Mouse (Mus musculus) erythroblast, embryonic 14.5 days (primary cell): Measurements from ENCODE around the gene Vma21.

ENCODE experiments used
- GATA1 ChIP-seq: IDR thresholded peaks from 2 replicates; pipeline ENCODE4 v1.6.1; 2012; ENCODE audit warnings: low read length, inconsistent platforms, mixed read lengths
- TAL1 ChIP-seq: IDR thresholded peaks from 3 replicates; pipeline ENCODE4 v1.6.1; 2012; ENCODE audit warnings: low read length, inconsistent platforms, mixed read lengths

DNA sequence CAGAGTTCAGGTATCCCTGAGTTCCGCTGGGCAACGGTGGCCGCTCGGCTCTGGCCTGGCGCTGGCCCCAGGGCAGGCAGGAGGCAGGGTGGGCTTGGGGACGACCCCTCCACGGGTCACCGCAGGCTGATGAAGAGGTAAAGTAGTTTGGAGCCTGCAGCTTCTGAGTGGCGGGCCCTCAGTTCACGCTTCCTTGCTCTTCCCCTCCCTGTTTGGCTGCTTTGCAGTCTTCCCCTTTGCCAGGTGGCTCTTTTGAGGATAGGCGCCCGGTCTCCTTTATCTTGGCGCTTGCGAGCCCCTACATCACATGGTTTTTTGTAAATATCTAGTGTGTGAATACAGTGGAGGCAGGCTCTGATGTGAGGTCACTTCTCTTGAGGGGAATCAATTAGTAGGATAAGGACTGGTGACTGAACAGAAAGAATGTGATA is 1.2 kb downstream of the Vma21 start:
- TF ChIP-seq TAL1 (no peak), GATA1 (no peak)
